Mouse (Mus musculus): ENCODE results near the gene Mrpl33.

- TF ChIP-seq CTCF (IDR thresholded peaks at IDR 0.05) (no peak), EP300 (IDR thresholded peaks at IDR 0.05) (no peak)
Observed at GRCm38 (mm10) chr5:31682305-31682704, 85.6 kb downstream of the Mrpl33 start.

Measured in lung, postnatal 0 days (tissue).